Mouse (Mus musculus) adrenal gland, postnatal 36 days (tissue): ENCODE results near the gene Taf13. TPM values are rescaled to one million over a fixed set of nuclear protein-coding genes. Genes with fewer than 3 reads are reported as not detected.
A peak's percentile ranks its signal among the peaks of the same experiment; 100 is the strongest.
"Not testable (repeated sequence)": the region's sequence is repeated elsewhere in the genome, so short reads cannot be mapped to it uniquely, and the experiment has no call there.

Source experiments
- DNase-seq, 2 experiments: peaks; one replicate each; pipeline ENCODE4 v3.0.0; 2021; ENCODE audit warnings: mixed read lengths in 1 of 2
- long read RNA-seq, 2 experiments: library from polyadenylated mRNA; stranded (forward); transcript quantifications; one replicate each; pipeline ENCODE4 v2.0.0; 2021; ENCODE audit warnings: borderline sequencing depth in 2 of 2
- total RNA-seq, 2 experiments: library from RNA; stranded (reverse); gene quantifications; 2 replicates each; pipeline ENCODE4 v1.2.3; 2021

The Taf13 gene
- total RNA-seq: 10 to 100 TPM; 29.2 to 36.0 TPM
- long read RNA-seq, experiment 1, transcript Taf13-204 (4 exons, 2,443 nt): major isoform, 51 of 58 reads
- long read RNA-seq, experiment 1, partial matches to known transcripts: 1 of 58 reads
- long read RNA-seq, experiment 1, other reads (novel, unspliced or antisense): 4 of 58 reads
- long read RNA-seq, experiment 2, transcript Taf13-204 (4 exons, 2,443 nt): major isoform, 14 of 17 reads
- long read RNA-seq, experiment 2, partial matches to known transcripts: 0 of 17 reads
- long read RNA-seq, experiment 2, other reads (novel, unspliced or antisense): 1 of 17 reads

DNA sequence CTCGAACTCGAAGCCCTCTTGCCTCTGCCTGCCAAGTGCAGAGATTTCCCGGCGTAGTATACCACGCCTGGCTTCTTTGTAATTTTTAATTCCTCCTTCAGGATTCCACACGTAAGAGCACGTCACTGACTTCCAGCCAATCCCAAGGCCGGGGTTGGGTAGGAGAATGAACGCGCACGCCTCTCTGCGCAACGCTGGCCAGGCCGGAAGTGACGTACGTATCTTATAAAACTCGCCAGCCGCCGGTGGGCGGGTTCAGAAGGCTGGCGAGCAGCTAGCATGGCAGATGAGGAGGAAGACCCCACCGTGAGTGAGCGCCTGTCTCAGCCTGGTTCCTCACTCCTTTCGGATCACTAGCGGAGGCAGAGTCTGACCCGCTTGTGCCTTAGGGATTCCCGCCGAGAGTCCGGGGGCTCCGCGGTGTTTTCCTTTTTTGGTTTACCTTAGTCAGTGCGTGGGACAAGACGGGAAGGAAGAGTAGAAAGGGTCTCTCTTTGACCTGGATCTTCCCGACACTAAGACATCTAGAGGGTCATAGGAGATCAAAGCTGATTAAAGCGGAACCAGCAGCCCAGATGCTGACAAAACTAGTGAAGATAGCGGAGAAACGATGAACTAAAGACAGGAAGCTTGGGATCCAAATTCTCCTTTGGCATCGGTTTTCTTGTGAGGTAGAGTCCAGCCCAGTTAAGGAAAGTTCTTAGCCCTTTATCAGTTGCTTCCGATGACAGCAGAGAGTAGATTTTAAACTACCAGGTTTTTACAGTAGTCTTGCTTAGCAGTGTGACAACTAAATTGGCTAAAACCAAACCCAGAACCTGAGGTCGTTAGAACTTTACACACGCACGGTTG is at the start of gene Taf13:
Taf13 (plus strand) TSS at position 256 of the 852 bp plus-strand sequence.
- DNase-seq: peak; percentile 96 to 97

DNA sequence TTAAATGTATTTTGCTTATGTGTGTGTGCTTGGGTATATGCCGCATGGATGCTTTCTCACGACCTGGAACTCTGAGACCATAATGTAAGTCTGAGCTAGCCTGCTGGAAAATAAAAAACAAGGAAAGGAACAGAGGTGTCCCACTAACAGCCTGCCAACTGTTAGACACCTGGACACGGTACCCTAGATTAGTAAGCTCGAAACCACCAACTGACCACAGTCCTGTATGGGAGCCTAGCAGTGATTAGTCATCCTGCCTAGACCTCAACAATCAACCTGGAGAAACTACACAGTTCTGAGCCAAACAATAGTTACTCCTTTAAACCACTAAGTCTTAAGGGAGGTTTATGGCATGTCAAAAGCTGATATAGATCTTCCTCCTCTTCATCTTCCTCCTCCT is 48.1 kb upstream of the Taf13 start:
- DNase-seq: no peak

DNA sequence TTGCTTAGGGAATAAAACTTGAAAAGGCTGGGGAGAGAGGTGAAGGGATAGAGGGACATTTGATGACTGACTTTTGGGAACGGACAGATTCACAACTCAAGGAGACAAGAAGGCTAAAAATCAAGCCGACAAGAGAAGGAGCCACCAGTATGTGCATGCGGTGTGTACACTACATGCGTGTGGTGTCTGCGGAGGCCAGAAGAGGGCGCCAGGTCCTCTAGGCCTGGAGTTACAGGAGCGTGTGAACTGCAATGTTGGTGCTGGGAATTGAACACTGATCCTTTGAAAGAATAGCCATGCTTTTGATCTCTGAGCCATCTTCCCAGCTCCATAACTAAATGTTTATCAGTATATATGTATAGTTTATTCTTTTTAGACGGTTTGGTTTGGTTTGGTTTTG is 43.0 kb upstream of the Taf13 start:
- no peak for DNase-seq

DNA sequence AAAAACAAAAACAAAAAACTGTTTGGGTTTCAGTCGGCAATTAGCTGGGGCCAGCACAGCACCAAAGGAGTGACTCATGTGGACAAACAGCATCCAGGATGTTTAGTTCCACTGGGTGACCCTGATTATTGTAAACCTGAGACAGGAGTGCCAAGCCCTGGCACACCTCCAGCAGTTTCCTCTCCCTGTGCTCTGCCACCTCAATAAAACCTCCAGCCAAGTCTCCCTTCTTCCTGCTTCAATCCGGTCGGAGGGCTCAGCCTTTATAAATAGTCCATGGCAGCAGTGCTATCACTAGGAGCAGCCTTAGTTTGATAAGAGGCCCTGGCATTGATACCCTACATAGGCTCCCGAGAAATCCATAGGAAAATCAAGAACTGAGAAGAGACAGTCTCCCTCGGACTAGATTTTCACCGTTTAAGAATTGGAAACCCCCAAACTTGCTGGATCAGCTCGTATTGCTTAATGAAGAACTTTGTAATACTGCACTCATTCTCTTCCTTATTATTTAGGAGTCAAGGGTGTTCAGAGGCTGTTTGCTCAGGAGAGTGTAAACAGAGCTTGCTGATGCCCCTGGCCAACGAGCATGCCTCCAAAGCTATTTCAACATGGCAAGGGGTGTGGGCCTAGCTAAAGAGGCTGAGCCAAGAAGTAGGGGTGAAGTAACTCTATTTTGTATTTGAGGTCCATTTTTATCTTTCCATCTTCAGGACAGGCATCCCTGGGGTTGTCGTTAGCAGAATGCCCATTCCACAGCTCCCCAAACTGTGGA is 38.2 kb upstream of the Taf13 start:
- DNase-seq: peak; percentile 47 to 55

DNA sequence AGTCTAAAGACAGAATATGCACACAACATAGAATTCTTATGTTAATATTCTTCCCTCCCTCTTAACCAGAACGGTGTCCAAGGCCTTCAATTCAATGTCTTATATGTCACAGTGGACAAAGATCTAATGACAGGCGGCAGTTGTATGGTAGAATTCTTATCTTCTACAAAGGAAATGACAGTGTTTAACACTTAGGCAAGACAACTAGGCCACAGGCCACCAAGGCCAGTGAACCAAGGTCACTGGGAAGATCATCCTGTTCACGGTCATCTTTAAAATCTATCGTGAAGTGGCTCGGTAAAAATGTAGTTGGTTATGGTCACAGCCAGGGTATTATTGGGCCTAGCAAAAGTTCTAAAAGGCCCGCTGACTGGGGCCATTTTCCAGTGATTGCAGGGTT is 37.5 kb upstream of the Taf13 start, which contains the start of gene 1700013F07Rik:
1700013F07Rik (plus strand) TSS at position 200 of the 400 bp plus-strand sequence.
- DNase-seq: peak; percentile 39 to 54

DNA sequence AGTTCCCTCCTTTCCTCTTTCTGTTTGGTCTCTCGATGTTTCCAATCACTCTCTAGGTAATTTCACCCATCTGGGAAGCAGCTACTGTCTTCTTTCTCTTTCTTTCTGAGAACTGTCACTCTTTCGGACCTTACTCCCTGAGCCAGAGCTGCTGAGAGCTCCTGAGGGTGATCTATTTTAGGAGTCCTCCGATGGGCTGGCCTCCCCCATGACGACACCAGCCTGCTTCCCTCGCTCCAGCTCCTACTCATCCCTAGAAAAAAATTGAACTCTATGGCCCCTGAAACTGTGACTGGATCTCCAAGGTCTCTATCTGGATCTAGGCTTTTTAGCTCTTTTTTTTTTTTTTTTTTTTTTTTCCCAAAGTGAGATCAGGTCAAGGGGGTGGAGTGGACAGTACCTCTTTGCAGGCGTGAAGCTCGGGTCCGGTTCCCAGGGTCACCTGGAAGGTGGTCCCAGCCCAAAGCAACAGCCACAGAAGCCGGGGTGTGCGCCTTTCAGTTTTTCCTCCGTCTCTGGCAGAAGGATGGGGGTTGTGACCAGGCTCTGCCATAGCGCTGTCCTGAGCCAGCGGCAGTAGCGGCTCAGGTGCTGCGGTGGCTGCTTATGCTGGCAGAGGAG is 35.5 kb upstream of the Taf13 start:
- DNase-seq: no peak

DNA sequence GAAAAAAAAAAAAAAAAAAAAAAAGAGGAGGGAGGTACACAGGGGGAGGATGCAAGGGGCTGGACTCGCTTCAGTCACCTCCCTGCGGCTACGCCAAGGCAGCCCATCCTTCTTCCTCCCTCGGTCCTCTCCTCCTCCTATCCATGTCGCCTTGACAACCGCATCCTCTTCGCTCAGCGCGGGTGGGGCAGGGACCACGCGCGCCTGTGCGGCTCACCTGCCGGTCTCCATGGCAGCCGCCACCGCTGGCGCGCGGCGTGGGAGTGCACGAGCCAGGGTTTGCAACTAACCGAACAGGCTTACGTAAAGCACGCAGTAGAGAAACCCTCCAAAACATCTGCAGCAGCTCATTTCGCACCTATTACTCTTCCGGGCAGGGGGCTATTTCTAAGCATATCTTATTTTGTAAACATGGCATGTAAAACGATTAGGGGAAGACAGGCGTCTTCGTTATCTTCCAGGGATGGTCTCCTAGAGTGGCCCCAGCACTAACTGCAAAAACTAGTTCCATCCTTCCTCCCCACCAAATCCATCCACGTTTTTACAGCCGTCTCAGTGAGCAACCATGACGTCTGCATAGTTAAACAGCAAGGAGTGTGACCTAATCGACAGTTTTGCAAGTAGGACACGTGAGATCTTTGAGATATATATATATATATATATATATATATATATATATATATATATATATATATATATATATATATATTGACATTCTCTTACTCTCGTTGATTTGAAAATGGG is 34.8 kb upstream of the Taf13 start, which contains the start of gene 5330417C22Rik:
5330417C22Rik (minus strand) TSS at position 20 of the 744 bp plus-strand sequence.
- peak; percentile 19 to 33 for DNase-seq

DNA sequence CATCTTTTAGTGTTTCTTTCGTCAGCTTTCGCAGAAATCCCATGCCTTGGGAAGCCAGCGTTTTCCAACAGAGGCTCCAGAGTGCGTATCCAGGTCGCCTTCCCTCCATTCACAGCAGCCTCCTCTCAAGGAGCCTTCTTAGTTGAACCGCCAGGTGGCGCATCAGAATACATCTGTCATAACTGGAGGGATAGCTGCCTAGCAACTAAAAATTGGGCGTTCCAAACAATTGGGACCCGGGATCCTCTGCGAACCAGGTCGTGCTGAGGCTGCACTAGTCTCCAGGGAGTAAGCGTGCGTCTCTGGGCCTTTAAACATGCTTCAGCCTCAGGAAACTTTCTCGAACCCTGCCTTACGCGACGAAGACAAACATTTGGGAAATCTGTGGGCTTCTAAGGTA is 34.2 kb upstream of the Taf13 start:
- DNase-seq: peak; percentile 86 to 87

DNA sequence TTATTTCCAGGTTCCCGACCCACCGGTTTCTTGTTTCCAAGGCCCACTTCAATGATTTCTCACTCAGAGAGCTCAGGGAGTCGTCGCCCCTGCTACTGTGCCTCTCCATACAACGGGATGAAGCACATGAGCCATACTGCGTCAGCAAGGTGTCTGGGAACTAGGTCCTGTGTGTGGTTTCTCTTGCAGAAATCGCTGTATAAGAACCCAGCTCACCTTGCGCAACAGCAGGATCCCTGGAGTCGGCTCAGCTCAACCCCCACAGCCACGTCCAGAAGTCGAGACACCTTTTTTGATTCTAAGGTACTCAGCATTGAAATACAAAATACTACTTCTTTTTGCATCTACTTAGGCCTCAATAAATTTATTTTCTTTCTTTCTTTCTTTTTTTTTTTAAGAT is 29.2 kb upstream of the Taf13 start:
- no peak for DNase-seq

DNA sequence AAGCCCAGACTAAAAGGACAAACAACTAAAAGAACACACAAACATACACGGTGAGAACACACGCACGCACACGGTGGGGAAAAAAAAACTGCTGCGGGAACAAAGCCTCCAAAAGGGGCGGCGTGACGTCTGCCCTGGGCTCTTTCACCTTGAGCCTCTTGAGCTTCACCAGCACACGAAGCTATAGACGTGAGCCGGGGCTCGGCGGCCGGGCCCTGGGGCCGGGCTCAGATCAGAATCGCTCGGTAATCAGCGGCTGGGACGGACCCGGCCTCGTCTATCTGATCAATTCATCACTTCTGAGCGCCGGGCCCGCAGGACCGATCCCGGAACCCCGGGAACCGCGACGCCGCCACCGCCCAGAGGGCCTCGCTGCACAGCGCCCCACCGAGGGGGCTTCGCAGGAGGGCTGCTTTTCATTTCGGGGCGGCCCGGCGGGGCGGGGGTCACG is 17.4 kb upstream of the Taf13 start:
- peak; percentile 37 to 59 for DNase-seq

DNA sequence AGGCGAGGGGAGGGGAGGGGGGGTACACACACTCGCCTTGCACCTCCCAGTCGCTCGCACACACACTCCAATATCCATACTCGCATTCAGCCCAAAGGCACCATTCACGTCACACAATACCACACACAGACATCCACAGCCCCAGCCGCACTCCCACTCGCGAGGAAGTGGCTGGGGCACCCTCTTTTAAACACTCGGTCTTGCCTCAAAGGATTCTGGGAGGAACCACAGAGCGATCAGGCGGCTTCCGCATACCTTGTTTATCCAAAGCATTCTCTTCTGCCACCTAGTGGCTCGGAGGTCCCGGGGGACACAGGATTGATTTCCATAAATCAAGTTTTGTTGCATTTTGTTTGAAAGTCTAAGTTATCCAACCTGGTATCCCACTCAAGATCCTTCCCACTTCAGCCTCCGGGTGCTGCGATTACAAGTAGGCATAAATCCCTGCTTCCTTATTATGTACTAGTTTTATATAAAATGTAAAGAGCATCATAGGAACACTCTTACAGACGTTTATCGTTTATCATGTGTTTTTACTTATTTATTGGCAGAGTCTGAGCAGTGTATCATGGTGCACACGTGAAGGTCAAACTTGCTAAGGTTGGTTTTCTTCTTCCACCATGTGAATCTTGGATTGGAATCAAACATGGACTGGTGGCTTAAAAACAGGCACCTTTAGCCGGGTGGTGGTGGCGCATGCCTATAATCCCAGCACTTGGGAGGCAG is 16.7 kb upstream of the Taf13 start:
- peak; percentile 92 to 94 for DNase-seq

DNA sequence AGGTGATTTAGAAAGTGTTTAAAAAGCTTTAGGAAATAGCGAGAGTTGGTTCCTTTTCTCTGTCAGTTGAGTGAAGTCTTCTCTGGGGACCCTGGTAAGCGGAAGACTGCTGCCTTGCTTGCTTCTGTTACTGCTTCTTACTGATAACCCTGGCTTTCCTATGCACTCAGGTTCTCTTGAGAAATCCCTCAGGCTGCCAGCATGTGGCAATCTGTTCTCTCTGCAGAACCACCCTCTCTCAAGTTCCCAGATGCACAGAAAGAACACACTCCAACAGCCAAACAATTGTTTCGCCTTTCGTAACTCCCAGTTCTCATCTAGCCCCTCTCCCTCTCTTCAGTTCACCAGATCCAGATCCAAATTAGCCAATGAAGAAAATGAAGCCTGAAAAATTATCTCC is 13.6 kb upstream of the Taf13 start:
- DNase-seq: no peak

DNA sequence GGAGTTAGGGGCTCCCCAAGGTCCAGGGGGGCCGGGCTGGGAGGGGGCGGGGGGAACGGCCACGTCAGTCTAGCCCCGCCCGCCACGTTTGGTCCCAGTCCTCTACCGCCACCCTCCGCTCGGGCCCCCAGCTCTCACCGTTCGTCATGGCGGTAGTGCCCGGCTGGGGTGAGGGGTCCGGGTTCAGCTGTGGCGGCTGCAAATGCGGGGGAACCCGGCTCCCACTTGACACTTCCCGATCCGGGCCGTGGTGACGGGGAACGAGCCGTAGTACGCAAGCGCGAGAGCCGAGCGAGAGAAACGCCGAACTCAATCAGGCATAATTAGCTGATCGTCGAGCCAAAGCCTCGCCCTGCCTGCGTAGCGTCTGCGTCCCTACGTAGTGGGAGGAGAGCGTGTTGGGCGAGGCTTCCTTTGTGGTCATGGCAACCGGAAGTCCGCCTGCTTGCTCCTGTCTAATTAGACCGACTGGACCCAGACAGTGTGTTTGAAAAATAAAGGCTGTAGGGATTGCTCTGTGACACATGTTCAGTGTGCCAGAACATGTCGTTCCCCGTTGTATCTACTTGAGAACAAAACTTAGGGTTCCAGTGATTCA is 9.3 kb upstream of the Taf13 start, which contains the start of gene Tmem167b:
Tmem167b (minus strand) TSS at position 334 of the 598 bp plus-strand sequence.
- peak; percentile 96 for DNase-seq

DNA sequence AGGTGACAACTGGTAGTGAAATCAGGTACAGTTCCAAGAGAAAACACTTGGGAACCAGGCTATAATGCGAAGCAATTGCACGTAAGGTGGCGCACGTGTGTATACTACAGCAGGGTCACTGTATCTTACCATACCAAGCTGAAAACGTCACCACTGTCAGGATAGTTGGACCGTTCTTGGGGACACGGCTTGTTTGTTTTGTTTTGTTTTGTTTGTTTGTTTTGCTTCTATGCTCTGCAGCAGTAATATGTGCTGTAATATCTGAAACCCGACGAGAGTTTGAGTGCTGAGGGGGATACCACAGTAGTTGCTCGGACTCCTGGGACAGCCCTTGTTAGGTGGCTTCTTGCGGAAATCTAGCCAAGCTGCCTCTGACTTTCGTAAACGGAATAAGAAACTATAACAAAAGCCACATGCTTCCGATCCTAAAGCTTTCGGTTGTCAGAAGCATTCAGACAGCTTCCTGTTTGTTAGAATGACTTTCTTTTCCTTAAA is 8.7 kb upstream of the Taf13 start:
- DNase-seq: peak; percentile 8 to 23

DNA sequence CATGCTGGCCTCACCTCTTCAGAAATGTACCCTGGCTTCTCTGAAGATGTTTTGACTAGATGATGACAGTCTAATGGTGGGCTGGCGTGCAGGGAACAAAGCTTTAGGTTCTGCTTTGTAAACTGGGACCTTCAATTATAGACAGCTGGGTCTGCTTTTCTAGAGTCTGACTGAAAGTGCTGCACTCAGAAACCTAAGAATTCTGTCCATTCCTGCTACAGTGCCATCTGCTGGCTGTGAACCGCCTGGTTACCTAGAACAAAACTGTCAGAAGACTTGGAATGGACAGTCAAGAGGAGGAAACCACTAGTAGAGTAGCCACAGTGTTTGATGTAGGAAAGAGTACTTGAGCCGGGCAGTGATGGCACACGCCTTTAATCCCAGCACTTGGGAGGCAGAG is 8.2 kb upstream of the Taf13 start:
- DNase-seq: peak; percentile 79 to 86

DNA sequence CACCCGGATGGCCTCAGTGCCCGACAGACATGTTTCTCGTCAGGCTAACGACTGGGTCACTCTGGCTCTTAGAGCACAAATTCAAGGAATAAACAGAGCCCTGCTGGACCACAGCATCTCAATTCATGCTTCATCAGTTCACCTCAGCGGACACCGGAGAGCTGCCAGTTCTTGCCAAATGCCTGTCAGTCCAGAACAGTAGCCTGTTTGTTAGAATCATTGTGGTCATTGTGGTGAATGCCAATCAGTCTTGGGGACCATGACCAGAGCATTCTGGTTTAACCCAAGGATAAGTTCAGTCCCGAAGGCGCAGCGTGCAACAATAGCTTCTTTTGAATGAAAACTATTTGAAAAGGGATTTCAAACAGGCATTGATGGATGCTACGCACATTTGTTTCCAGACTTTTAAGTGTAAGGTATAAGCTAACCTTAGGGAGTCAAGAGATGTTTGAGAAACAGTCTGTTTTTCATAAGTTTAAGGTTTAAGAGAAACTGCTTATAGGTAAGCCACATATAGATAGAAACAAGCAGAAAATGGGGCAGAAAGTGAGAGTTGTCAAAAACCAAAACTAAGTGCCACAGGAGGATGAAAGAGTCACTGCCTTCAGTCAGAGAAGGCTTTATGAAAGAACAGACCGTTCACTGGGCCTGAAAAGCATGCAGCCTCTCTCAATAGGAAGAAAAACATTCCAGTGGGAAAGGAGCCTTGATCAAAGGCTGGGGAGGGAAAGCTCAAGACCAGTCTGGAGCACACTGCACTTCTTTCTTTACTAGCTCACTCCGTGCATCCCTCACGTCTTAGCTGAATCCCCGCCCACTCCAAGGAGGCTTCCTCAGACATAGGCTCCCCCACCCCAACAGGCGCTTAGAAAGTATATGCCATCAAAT is 3.3 kb upstream of the Taf13 start:
- DNase-seq: no peak

DNA sequence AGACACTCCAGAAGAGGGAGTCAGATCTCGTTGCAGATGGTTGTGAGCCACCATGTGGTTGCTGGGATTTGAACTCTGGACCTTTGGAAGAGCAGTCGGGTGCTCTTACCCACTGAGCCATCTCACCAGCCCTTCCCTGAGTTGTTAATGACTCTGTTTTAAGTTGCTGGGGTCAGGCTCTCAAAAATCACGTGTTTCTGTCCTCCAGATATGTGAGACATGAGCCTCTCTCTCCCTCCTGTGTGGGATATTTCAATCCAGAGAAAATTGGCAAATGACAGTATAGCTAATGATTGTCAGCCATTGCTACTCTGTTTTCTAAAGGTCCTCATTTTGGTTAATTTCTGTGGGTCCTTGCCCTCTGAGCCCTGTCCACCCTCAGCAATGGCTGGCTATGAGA is 1.9 kb upstream of the Taf13 start:
- DNase-seq: not testable (repeated sequence)

DNA sequence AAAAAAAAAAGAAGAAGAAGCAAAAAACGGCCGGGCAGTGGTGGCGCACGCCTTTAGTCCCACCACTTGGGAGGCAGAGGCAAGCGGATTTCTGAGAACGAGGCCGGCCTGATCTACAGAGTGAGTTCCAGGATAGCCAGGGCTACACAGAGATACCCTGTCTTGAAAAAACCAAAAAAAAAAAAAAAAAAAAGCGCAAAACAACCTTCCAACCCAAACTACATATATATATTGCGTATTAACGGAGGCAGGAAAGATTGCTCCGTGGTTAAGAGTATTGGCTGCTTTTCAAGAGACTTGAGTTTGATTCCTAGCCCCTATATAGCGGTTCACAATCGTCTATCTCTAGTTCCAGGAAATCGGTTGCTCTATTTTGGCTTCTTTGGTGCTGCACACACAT is 685 bp upstream of the Taf13 start:
- no peak for DNase-seq
